Mouse (Mus musculus) thymus, postnatal 25 days (tissue): ENCODE results near the gene Cacnb1.

Experiments used
- DNase-seq: peaks from one replicate; pipeline ENCODE4 v3.0.0; 2022

Cacnb1 gene

DNA sequence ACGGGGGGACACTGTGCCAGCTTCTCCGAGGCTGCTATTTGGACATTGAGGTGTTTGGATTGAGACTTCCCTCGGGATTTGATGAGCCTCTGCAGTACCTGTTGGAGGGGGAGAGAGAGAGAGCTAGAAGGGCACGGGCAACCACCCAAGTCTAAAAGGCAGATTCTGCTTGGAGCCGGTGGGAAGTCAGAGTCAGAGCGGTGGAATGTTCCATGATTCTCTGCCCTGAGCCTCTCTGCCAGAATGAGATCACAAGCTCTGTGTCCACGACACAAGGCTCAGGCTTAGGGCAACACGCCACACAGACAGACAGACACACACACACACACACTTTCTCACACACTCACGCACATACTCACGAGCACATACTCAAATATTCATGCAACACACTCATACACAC is 17.1 kb downstream of the Cacnb1 start:
- DNase-seq, result no peak

- no peak for DNase-seq
Observed at GRCm38 (mm10) chr11:98005076-98005475, 17.8 kb downstream of the Cacnb1 start.

GRCm38 (mm10) chr11:98004161-98004560 is 18.7 kb downstream of the Cacnb1 start:
- DNase-seq, result no peak

DNA sequence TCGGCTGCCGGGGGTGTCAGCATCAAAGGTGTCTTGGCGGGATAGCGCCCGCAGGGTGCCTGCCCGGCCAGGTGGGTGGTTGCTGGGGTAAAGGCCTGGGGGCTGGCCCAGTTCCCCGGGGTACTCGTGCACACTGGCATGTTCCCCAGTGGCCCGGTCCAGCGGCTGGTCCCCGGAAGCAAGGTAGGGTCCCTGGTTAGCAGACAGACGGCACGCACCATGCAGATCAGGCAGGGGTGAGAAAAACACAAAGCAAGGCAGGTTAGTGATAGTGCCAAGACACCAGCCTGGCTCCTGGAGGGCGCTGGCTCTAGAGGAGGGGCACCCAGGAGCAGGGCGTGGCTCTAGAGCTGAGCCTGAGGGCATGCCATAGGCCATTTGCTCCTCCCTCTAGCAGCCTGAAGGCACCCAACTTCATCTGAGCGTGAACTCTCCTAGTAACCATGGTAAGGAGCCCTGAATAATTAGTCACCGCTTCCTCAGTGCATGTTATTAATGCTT is 19.6 kb downstream of the Cacnb1 start:
- DNase-seq, result no peak

DNA sequence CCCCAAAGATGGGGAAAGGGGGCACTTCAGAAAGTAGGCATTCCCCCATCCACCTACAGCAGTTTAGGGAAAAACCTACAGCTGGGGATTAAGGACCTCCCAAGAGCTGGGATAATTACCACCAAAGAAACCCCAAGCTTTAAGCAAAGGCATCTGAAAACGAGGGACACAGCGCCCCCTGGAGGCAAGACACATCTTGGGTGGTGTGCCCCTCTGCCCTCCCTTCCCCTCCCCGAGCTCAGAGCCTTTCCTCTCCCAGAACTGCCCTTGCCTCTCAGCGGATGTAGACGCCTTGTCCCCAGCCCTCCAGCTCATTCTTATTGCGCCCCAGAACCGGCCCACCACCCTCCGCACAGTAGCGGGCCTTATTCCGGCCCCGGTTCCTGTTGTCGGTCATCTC is 20.2 kb downstream of the Cacnb1 start:
- peak; percentile 96 for DNase-seq

DNA sequence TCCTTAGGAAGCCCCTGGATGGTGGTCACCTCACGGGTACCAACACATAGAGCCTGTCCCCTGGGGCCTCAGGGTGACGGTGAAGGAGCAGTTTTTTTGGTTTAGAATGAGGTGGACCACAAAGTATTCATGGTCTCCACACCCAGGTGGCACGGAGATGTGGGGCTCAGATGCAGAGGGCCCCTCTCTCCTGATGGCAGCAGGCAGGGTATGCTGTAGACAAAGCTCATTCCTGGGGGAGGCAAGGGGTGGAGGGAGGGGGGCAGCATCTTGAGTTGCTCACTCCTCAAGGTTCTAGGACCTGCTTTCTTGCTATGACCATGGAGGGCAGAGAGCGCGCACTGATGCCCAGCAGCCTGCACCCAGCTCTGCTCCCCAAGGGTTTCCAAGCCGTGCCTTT is 20.8 kb downstream of the Cacnb1 start:
- DNase-seq, result peak; percentile 58

DNA sequence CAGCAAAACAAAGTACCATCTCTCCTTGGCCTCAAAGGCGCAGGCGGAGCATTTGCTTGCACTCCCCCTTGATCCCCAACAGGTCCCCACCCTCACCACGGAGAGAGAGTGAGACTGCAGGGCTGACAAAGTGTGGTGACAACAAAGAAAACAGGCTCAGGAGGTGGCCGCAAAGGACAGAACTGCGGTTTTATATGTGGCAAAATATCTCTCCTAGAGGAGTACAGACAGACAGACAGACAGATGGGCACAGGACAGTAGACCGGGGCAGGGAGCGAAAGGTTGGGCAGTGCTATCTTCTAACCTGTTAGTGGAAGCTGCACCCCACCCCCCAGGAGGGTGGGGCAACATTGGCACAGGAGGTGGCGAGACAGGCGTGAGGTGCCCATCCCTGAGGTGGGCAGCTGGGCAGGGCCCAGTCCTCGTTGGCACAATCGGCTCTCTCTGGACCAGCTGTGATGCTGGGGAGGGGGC is 21.4 kb downstream of the Cacnb1 start:
- peak; percentile 85 for DNase-seq

GRCm38 (mm10) chr11:98000378-98001140 is 22.3 kb downstream of the Cacnb1 start:
- peak; percentile 90 for DNase-seq

DNA sequence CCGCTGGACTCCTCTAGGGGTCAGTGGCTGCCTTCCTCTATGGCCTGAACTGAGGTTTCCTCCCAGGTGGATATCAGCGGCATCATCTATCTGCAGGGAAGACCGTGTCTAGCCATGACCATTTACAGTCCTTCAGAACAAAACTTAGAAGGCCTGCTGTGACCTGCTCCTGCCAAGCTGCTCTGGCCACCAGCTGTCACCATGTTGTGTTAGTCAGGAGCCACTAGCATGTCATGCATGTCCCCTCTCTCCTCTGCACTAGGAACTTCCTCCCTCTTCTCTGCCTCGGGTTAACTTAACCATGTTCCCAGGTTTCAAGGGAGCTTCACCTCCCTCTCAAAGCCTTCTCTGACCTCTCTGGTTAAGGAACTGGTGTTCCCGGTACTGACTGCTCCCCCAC is 23.1 kb downstream of the Cacnb1 start:
- DNase-seq, result peak; percentile 42

DNA sequence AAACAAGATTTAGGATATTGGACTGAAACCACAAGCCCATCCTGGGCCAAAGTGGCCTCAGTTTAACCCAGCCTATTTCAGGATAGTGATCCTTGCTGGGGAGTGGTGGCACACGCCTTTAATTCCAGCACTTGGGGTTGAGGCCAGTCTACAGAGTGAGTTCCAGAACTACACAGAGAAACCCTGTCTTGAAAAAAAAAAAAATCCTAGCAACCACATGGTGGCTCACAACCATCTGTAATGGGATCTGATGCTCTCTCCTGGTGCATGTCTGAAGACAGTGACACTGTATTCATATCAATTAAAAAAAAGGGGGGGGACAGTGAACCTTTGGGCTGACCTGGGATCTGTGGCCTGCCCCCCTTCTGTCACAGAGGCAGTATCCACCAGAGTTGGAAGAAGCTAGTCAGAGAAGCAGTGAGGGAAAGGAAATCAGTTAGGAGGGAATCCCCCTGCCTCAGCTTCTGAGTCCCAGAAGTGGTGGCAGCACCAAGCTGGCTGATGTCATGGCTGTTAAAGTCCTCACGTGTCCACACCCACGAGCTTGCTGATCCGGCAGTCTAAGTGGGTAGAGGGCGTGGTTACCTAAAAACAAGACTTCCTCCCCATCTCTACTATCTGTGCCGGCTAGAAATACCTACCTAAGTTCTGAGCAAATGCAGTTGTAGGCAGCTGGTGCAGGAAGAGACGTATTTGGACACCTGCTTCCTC is 23.8 kb downstream of the Cacnb1 start:
- DNase-seq, result peak; percentile 75

- peak; percentile 61 for DNase-seq
Observed at GRCm38 (mm10) chr11:97998074-97998793, 24.6 kb downstream of the Cacnb1 start.

GRCm38 (mm10) chr11:97997387-97997960 is 25.4 kb downstream of the Cacnb1 start:
- DNase-seq, result peak; percentile 42

DNA sequence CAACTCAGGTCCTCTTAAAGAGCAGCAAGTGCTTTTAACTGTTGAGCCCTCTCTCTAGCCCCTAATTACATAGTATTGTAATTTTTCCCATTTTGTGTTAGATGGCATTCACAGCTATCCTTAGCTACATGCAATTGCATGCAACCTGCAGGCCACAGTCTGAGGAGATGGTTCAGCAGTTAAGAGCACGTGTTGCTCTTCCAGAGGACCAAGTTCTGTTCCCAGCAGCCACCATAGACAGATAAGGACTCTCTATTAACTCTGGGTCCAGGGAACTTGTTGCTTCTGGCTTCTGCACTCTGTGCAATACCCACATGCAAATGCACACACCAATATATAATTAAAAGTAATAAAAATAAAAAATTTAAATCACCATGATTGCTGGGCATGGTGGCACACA is 26.1 kb downstream of the Cacnb1 start:
- DNase-seq, result no peak

DNA sequence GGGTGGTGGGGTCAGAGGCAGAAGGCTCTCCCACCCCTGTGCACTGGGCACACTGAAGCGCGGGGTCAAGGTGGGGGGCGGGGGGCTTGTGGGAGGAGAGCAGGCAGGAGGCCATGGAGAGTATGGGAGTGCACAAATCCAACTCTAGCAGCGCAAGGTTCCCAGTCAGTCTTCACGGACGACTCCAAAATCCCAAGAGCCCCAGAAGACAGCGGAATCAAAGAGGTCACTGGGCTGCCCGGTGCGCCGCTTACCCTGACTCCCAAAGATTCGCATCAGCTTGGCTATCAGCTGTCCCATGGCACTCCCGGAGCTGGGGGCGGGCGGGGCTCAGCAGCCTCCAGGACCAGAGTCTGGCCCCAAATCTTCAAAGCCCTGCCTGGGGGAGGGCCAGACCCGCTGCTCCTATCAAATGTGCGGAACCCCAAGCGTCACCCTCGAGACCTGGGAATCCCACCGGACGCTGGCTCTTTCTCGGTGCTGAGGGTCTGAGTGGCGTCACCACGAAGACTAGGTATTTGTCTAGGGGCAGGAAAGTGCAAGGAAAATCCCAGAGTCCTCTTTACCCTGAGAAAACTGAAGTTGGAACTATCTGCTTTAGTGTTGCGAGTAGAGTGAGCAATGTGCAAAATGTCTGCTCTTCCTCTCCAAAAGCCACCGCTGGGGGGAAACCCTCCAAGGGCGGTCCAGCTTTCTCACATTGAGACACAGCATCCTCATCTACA is 27.1 kb downstream of the Cacnb1 start, which contains the start of gene Arl5c:
Gene Arl5c, minus strand, starts transcription at position 618 of the 725 bp plus-strand sequence.
- peak; percentile 87 for DNase-seq

- DNase-seq, result peak; percentile 95
Observed at GRCm38 (mm10) chr11:97994539-97995100, 28.2 kb downstream of the Cacnb1 start.

GRCm38 (mm10) chr11:97988530-97989096 is 34.2 kb downstream of the Cacnb1 start:
- DNase-seq, result peak; percentile 92

DNA sequence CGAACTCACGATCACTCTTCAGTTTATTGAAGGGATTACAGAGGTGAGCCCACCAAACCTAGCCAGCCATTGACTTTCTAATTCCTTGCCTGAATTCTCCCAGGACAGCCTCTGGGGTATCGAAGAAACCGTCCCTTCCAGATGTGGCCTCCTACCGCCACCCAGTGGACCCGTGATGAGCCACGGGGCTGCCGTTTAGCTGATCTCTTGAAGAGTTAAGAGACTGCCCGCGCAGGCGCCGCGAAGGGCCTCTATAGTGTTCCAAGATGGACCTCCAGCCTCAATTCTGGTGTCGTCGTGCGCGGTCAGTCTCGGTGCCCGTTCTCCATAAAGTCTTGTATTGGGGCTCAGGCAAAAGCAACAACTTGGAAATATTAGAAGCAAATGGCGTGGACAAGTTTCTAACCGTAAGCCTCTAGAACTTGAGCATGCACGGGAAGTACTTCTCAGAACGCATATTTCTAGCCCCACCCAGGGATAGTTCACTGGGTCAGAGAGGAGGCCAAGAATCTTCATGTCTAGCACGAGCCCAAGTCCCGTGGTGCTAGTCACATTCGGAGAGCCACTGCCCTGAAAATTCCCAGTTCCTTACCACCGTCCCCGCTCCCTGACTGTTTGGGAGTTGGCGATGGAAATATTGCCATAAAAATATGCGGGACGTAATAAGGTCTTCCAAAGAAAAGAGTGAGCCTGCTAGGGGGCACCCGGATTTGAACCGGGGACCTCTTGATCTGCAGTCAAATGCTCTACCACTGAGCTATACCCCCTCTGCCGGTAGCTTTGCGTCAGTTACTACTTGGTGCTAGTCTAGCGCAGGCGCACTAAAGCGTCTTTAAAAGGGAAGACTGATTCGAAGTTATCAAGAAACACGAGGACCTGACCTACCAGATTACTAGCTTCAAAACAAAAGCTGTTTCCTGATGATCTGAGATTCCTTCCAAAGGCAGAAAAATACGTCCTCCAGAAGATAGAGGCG is 35.0 kb downstream of the Cacnb1 start:
- peak; percentile 96 for DNase-seq

DNA sequence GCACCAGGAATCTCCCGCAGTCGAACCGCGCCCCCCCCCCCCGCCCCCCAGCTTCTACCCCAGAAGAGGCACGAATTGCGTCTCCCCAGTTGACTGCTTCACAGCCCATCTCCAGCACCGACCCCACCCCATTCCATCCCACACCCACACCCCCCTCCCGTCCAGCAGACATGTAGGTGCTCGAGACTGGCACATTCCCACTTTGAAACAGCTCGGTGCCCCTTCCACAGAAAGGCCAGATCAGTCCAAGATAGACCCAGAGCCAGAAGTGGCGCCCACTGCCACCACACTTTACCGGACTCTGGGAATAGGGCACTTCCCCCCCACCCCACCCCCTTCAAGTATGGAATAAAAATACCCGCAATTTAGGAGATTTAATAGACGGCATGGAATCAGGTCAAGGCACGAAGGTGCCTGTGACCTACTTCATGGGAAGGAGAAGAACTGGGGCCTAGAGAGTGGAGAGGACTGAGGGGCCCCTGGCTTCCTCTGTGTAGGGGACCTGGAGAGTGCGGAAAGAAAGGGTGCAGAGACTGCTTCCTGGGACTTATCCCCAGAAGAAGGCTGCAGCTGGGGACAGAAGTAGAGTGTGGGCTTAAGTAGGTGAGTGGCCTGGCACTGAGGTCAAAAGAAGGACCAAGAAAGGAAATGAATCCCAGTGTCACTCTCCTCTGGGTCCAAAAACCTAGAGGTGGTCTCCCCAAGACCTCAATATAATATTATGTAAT is 35.9 kb downstream of the Cacnb1 start:
- DNase-seq, result no peak
